Mouse (Mus musculus): ENCODE measurements around the gene Ppp3cb. TPM values are rescaled to one million over a fixed set of nuclear protein-coding genes. Genes with fewer than 3 reads are reported as not detected.

Ppp3cb gene
- total and polyA plus RNA-seq, 3 experiments, result 20.4 to 62.9 (median 32.6) TPM

DNA sequence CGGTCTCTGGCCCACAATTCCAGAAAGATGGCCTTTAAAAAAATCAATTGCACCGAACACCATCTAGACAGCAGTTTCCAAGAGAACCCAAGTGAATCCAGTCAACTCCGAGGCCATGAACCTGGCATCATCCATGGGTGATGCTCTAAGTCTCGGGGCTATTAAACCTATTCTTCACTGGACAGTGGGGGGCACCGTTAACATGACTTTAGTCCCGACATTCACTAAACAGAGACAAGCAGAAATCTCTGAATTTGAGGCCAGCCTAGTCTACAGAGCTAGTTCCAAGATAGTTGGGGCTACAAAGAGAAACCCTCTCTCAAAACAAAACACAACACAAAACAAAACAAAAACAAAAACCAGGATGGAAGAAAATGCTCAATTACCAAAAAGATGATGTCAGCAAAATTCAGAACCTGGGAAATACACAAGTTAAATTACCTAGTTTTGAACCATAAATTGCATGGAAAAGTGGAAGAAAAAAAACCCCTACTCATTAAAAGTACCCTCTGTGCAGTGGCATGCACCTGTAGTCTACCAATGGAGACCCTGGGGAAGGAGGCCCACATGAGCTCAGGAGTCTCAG, 32.5 kb upstream of the Ppp3cb start:
- Histone ChIP-seq H3K36me3 (ENCODE audit: control insufficient read depth in 1 of 2, insufficient read depth in 2 of 2, low read length in 2 of 2) (no peaks in the 10 kb centered on the region), H3K4me3 (ENCODE audit: control insufficient read depth in 1 of 2, insufficient read depth in 1 of 2, low read depth in 2 of 2, low read length in 2 of 2) (no peak overlapping the region), H3K79me2 (ENCODE audit: control insufficient read depth, insufficient read depth, low read length, poor library complexity) (no peaks in the 10 kb centered on the region), H3K4me1 (ENCODE audit: control insufficient read depth in 1 of 2, insufficient read depth in 2 of 2, low read length in 2 of 2) (no peaks in the 10 kb centered on the region), H3K27me3 (ENCODE audit: control insufficient read depth in 1 of 2, insufficient read depth in 2 of 2, low read length in 2 of 2) (no peaks in the 10 kb centered on the region), H3K9me3 (replicated peaks; ENCODE audit: insufficient read depth, low read length) (no peaks in the 10 kb centered on the region), H3K27ac (ENCODE audit: control insufficient read depth, low read depth, low read length) (no peak overlapping the region), H3K9ac (ENCODE audit: control insufficient read depth, low read depth, low read length, poor library complexity, severe bottlenecking) (no peak overlapping the region)
- TF ChIP-seq ZC3H11A (IDR thresholded peaks at IDR 0.05; ENCODE audit: low read depth, low read length), result peak; percentile 68
- no peak for TF ChIP-seq MYB (IDR thresholded peaks at IDR 0.05; ENCODE audit: low read depth, low read length)
- TF ChIP-seq SMC3 (IDR thresholded peaks at IDR 0.05; ENCODE audit: low read depth, low read length), result peak; percentile 57
- TF ChIP-seq RAD21 (IDR thresholded peaks at IDR 0.05; ENCODE audit: low read depth, low read length), result peak; percentile 48
- peak in 1 of 3 experiments; percentile 48; a peak in 2 of 6 replicates for TF ChIP-seq CTCF (IDR thresholded peaks at IDR 0.05 in 2 of 3, conservative IDR thresholded peaks at IDR 0.05 in 1 of 3; ENCODE audit: control insufficient read depth in 1 of 3, insufficient read depth in 1 of 3, low read depth in 2 of 3, low read length in 3 of 3, poor library complexity in 1 of 3, severe bottlenecking in 1 of 3)
- TF ChIP-seq TAL1 (IDR thresholded peaks at IDR 0.05; ENCODE audit: low read length), result no peak
- no peak for TF ChIP-seq CHD2 (IDR thresholded peaks at IDR 0.05; ENCODE audit: low read length)
- TF ChIP-seq MAFK (IDR thresholded peaks at IDR 0.05; ENCODE audit: borderline replicate concordance, low read depth, low read length), result peak; percentile 63; the same call in 1 of the 2 replicates
- TF ChIP-seq NRF1 (IDR thresholded peaks at IDR 0.05; ENCODE audit: insufficient read depth, low read depth, low read length, poor library complexity, severe bottlenecking), result no peak
- DNase-seq (ENCODE audit: low read depth, low spot score), result peak; percentile 15

DNA sequence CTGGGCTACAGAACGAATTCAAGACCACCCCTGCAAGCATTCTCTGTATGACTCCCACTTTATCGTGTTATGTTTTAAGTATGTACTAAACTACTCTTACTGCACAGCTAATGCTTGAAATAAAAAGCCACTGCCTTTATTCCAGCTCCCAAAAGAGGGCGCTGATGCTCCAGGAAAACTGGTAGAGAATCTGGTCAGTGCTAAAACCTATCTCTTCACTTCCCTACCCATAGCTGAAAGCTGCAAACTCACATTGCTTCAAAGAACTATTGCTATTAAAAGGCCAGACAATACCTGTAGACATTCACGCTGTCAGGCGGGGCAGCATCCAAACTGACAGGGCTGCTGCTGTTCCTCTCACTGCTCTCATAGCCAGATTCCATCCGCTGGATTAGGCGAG, 29.8 kb upstream of the Ppp3cb start:
- no peak overlapping the region for H3K27ac ChIP-seq (ENCODE audit: control insufficient read depth, low read depth, low read length)
- no peaks in the 10 kb centered on the region for H3K27me3 ChIP-seq (ENCODE audit: control insufficient read depth in 1 of 2, insufficient read depth in 2 of 2, low read length in 2 of 2)
- H3K9me3 ChIP-seq (replicated peaks; ENCODE audit: insufficient read depth, low read length), result no peaks in the 10 kb centered on the region
- H3K4me3 ChIP-seq (ENCODE audit: control insufficient read depth in 1 of 2, insufficient read depth in 1 of 2, low read depth in 2 of 2, low read length in 2 of 2), result no peak overlapping the region
- DNase-seq (ENCODE audit: low read depth, low spot score), result peak; percentile 82
- no peaks in the 10 kb centered on the region for H3K36me3 ChIP-seq (ENCODE audit: control insufficient read depth in 1 of 2, insufficient read depth in 2 of 2, low read length in 2 of 2)
- no peaks in the 10 kb centered on the region for H3K79me2 ChIP-seq (ENCODE audit: control insufficient read depth, insufficient read depth, low read length, poor library complexity)
- H3K4me1 ChIP-seq (ENCODE audit: control insufficient read depth in 1 of 2, insufficient read depth in 2 of 2, low read length in 2 of 2), result no peaks in the 10 kb centered on the region
- H3K9ac ChIP-seq (ENCODE audit: control insufficient read depth, low read depth, low read length, poor library complexity, severe bottlenecking), result no peak overlapping the region
- TF ChIP-seq RAD21 (IDR thresholded peaks at IDR 0.05; ENCODE audit: low read depth, low read length), result peak; percentile 100
- TF ChIP-seq GABPA (IDR thresholded peaks at IDR 0.05; ENCODE audit: low read depth, low read length), result no peak
- no peak for TF ChIP-seq TAL1 (IDR thresholded peaks at IDR 0.05; ENCODE audit: low read length)
- peak; percentile 50 for TF ChIP-seq SIN3A (IDR thresholded peaks at IDR 0.05; ENCODE audit: low read length)
- TF ChIP-seq MYB (IDR thresholded peaks at IDR 0.05; ENCODE audit: low read depth, low read length), result no peak
- TF ChIP-seq MAFK (IDR thresholded peaks at IDR 0.05; ENCODE audit: borderline replicate concordance, low read depth, low read length), result no peak
- TF ChIP-seq HCFC1 (IDR thresholded peaks at IDR 0.05; ENCODE audit: low read depth, low read length), result peak; percentile 44; the same call in 1 of the 2 replicates
- TF ChIP-seq NELFE (IDR thresholded peaks at IDR 0.05; ENCODE audit: low read depth, low read length), result no peak
- no peak for TF ChIP-seq MYC (IDR thresholded peaks at IDR 0.05; ENCODE audit: low read depth, low read length)
- no peak for TF ChIP-seq ZMIZ1 (IDR thresholded peaks at IDR 0.05; ENCODE audit: low read depth, low read length)
- TF ChIP-seq KAT2A (conservative IDR thresholded peaks at IDR 0.05; ENCODE audit: low read depth, low read length), result no peak
- no peak for TF ChIP-seq RCOR1 (IDR thresholded peaks at IDR 0.05; ENCODE audit: low read depth, low read length)
- TF ChIP-seq E2F4 (IDR thresholded peaks at IDR 0.05; ENCODE audit: borderline replicate concordance, low read depth, low read length), result no peak
- no peak for TF ChIP-seq TBP (IDR thresholded peaks at IDR 0.05; ENCODE audit: low read depth, low read length)
- peak; percentile 97 for TF ChIP-seq SMC3 (IDR thresholded peaks at IDR 0.05; ENCODE audit: low read depth, low read length)
- TF ChIP-seq POLR2AphosphoS2 (IDR thresholded peaks at IDR 0.05; ENCODE audit: low read length), result no peak
- TF ChIP-seq MEF2A (IDR thresholded peaks at IDR 0.05; ENCODE audit: extremely low read depth, insufficient replicate concordance, low read depth, low read length, poor library complexity, severe bottlenecking), result no peak
- no peak for TF ChIP-seq GATA1 (IDR thresholded peaks at IDR 0.05; ENCODE audit: low read depth, low read length)
- TF ChIP-seq POLR2AphosphoS5 (IDR thresholded peaks at IDR 0.05; ENCODE audit: borderline replicate concordance, low read depth, low read length), result no peak
- no peak for TF ChIP-seq UBTF (IDR thresholded peaks at IDR 0.05; ENCODE audit: borderline replicate concordance, insufficient read depth, low read depth, low read length)
- TF ChIP-seq CTCF (IDR thresholded peaks at IDR 0.05 in 2 of 3, conservative IDR thresholded peaks at IDR 0.05 in 1 of 3; ENCODE audit: control insufficient read depth in 1 of 3, insufficient read depth in 1 of 3, low read depth in 2 of 3, low read length in 3 of 3, poor library complexity in 1 of 3, severe bottlenecking in 1 of 3), result peak; percentile 60 to 99 (median 82)
- TF ChIP-seq ELF1 (IDR thresholded peaks at IDR 0.05; ENCODE audit: low read depth, low read length), result 0 out of 2 replicates have a peak, but pooled peaks have one; percentile 30
- no peak for TF ChIP-seq CHD1 (IDR thresholded peaks at IDR 0.05; ENCODE audit: low read depth, low read length)
- TF ChIP-seq ZC3H11A (IDR thresholded peaks at IDR 0.05; ENCODE audit: low read depth, low read length), result peak; percentile 97
- TF ChIP-seq EP300 (IDR thresholded peaks at IDR 0.05; ENCODE audit: low read depth in 1 of 2, low read length in 2 of 2), result no peak
- TF ChIP-seq ZNF384 (IDR thresholded peaks at IDR 0.05; ENCODE audit: low read depth, low read length), result no peak
- TF ChIP-seq NRF1 (IDR thresholded peaks at IDR 0.05; ENCODE audit: insufficient read depth, low read depth, low read length, poor library complexity, severe bottlenecking), result no peak

All from MEL (cell line).